Mouse (Mus musculus) forebrain, embryonic 11.5 days (tissue): ENCODE measurements around the gene Lrba. TPM values are rescaled to one million over a fixed set of nuclear protein-coding genes. Genes with fewer than 3 reads are reported as not detected.

ENCODE experiments used
- ATAC-seq: fragments of 200-750 bp; cut with Nextera tagmentation; replicated peaks from 2 replicates; pipeline ENCODE4 v1.8.0; 2017; ENCODE audit warnings: moderate TSS enrichment; ENCODE audit not compliant: low FRiP score
- DNase-seq: peaks from one replicate; pipeline ENCODE4 v3.0.0-alpha.2; 2017; ENCODE audit warnings: low spot score
- H3K27ac ChIP-seq: fragments of 300-500 bp; sonication (generic); 2 replicates; pipeline ENCODE4 v1.5.1; 2014; ENCODE audit warnings: low read depth, low read length
- H3K27me3 ChIP-seq: fragments of 300-500 bp; sonication (generic); 2 replicates; pipeline ENCODE4 v1.6.1; 2014; ENCODE audit warnings: mild to moderate bottlenecking, low read length, mixed read lengths; ENCODE audit not compliant: control insufficient read depth, insufficient read depth
- H3K36me3 ChIP-seq: fragments of 300-500 bp; sonication (generic); 2 replicates; pipeline ENCODE4 v1.6.1; 2014; ENCODE audit warnings: mild to moderate bottlenecking, low read length, moderate library complexity, mixed read lengths; ENCODE audit not compliant: control insufficient read depth, insufficient read depth
- H3K4me1 ChIP-seq: fragments of 300-500 bp; sonication (generic); replicated peaks from 2 replicates; pipeline ENCODE4 v1.6.1; 2014; ENCODE audit warnings: low read length, mixed read lengths; ENCODE audit not compliant: control insufficient read depth, insufficient read depth
- H3K4me2 ChIP-seq: fragments of 300-500 bp; sonication (generic); 2 replicates; pipeline ENCODE4 v1.6.1; 2014; ENCODE audit warnings: low read depth, mild to moderate bottlenecking, low read length, moderate library complexity, mixed read lengths; ENCODE audit not compliant: severe bottlenecking
- H3K4me3 ChIP-seq: fragments of 300-500 bp; sonication (generic); 2 replicates; pipeline ENCODE4 v1.5.1; 2014; ENCODE audit warnings: low read depth, low read length
- H3K9ac ChIP-seq: fragments of 300-500 bp; sonication (generic); 2 replicates; pipeline ENCODE4 v1.6.1; 2014; ENCODE audit warnings: low read length
- H3K9me3 ChIP-seq: fragments of 300-500 bp; sonication (generic); 2 replicates; pipeline ENCODE4 v1.6.1; 2016; ENCODE audit warnings: low read length, mixed read lengths; ENCODE audit not compliant: control insufficient read depth
- WGBS: fragments of 180-500 bp; shearing (Covaris S2); extraction: QIAGEN DNeasy Blood & Tissue Kit; methylation state at CpG from one replicate; pipeline ENCODE4 v1.1.7; 2014; 5-methylcytosine and 5-hydroxymethylcytosine counted together
- polyA plus RNA-seq: library from polyadenylated mRNA; unstranded; fragments of >200 nt; fragmentation: Nextera tagmentation; extraction: Ambion mirVana; gene quantifications from 2 replicates; pipeline ENCODE4 v1.2.1, GENCODE M21; 2014

Lrba gene
- polyA plus RNA-seq, 1 experiment from 2014 or later: 4.3 TPM

DNA sequence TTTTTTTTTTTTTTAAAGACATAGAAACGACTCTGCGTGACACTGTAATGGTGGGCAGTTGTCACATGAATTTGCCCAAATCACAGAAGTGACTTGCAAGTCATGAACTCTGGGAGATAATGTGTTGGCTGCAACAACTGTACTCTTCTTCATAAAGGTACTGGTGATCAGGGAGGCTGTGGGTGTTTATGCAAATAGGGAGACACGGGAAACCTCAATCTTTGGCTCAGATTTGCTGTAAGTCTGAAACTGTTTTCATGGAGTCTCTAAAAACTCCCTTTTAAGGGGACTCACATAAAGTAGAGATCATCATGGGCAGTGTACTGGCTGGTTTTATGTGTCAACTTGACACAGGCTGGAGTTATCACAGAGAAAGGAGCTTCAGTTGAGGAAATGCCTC lies 603.0 kb downstream of the Lrba start:
- no peaks in the 10 kb centered on the region for H3K27me3 ChIP-seq
- no peak overlapping the region for H3K4me2 ChIP-seq
- WGBS: 95% methylated on average over 3 of the region's 3 CpGs
- DNase-seq (no peak), ATAC-seq (no peak)
- H3K4me3 ChIP-seq: no peak overlapping the region
- H3K4me1 ChIP-seq: no peaks in the 10 kb centered on the region
- no peak overlapping the region for H3K9ac ChIP-seq
- H3K27ac ChIP-seq: no peak overlapping the region
- no peaks in the 10 kb centered on the region; the same call in 1 of the 2 replicates for H3K36me3 ChIP-seq
- H3K9me3 ChIP-seq: no peaks in the 10 kb centered on the region

- DNase-seq (no peak), ATAC-seq (no peak)
- Histone ChIP-seq H3K4me1 (peaks cover 6% of the 10 kb centered on the region; the same call in 1 of the 2 replicates), H3K4me2 (no peak overlapping the region), H3K9me3 (no peaks in the 10 kb centered on the region), H3K27ac (peak overlapping the region; percentile 37; the same call in 1 of the 2 replicates), H3K27me3 (no peaks in the 10 kb centered on the region), H3K4me3 (no peak overlapping the region), H3K9ac (no peak overlapping the region), H3K36me3 (no peaks in the 10 kb centered on the region; the same call in 1 of the 2 replicates)
- WGBS: 75% methylated on average over 8 of the region's 8 CpGs
These were observed 607.6 kb downstream of the Lrba start for GRCm38 (mm10) chr3:86832115-86832514.

Other genes starting within 250 kb of the Lrba start
- 0.29 TPM in 1 of 2 replicates, not detected in the other for gene Prss48, start 222.2 kb upstream of the Lrba start, polyA plus RNA-seq
- 981 and 1,071 TPM in 2 replicates for gene Rps3a1, start 82.0 kb upstream of the Lrba start, polyA plus RNA-seq